Mouse (Mus musculus) ZHBTc4 (cell line): ENCODE data around the gene Tnfrsf23.
"Not testable (repeated sequence)": the region's sequence is repeated elsewhere in the genome, so short reads cannot be mapped to it uniquely, and the experiment has no call there.

Experiments
- DNase-seq: peaks from one replicate; pipeline ENCODE4 v3.0.0-alpha.2; 2011; ENCODE audit warnings: low read depth, low spot score

Gene Tnfrsf23

GRCm38 (mm10) chr7:143684569-143684968 lies 1.1 kb downstream of the Tnfrsf23 start:
- not testable (repeated sequence) for DNase-seq

GRCm38 (mm10) chr7:143681566-143681965 lies 4.1 kb downstream of the Tnfrsf23 start:
- DNase-seq = no peak

- DNase-seq = not testable (repeated sequence)
Observed at GRCm38 (mm10) chr7:143680836-143681235, 4.8 kb downstream of the Tnfrsf23 start.

- DNase-seq = not testable (repeated sequence)
Observed at GRCm38 (mm10) chr7:143679650-143680049, 6.0 kb downstream of the Tnfrsf23 start.

- peak; percentile 74 for DNase-seq
Observed at GRCm38 (mm10) chr7:143666427-143667311, 19.0 kb downstream of the Tnfrsf23 start.

GRCm38 (mm10) chr7:143663470-143663869 lies 22.2 kb downstream of the Tnfrsf23 start:
- DNase-seq = no peak

GRCm38 (mm10) chr7:143660797-143661196 lies 24.9 kb downstream of the Tnfrsf23 start:
- DNase-seq = no peak

GRCm38 (mm10) chr7:143649769-143650346 lies 35.8 kb downstream of the Tnfrsf23 start:
- DNase-seq = not testable (repeated sequence)

GRCm38 (mm10) chr7:143649034-143649768 lies 36.5 kb downstream of the Tnfrsf23 start, which contains the start of gene Tnfrsf22:
TSS of gene Tnfrsf22 (minus strand) at chr7:143649661.
- peak; percentile 94 for DNase-seq

GRCm38 (mm10) chr7:143643949-143644348 lies 41.7 kb downstream of the Tnfrsf23 start:
- DNase-seq = not testable (repeated sequence)

GRCm38 (mm10) chr7:143636674-143637073 lies 49.0 kb downstream of the Tnfrsf23 start:
- peak; percentile 77 for DNase-seq

GRCm38 (mm10) chr7:143631503-143631902 lies 54.2 kb downstream of the Tnfrsf23 start:
- no peak for DNase-seq

- no peak for DNase-seq
Observed at GRCm38 (mm10) chr7:143629501-143629900, 56.2 kb downstream of the Tnfrsf23 start.

GRCm38 (mm10) chr7:143628540-143628939 lies 57.1 kb downstream of the Tnfrsf23 start, which contains the start of gene Tnfrsf26:
TSS of gene Tnfrsf26 (minus strand) at chr7:143628722.
- no peak for DNase-seq

- DNase-seq = no peak
Observed at GRCm38 (mm10) chr7:143627555-143628286, 58.0 kb downstream of the Tnfrsf23 start.

- DNase-seq = no peak
Observed at GRCm38 (mm10) chr7:143626178-143626577, 59.5 kb downstream of the Tnfrsf23 start.

- DNase-seq = no peak
Observed at GRCm38 (mm10) chr7:143625151-143625550, 60.5 kb downstream of the Tnfrsf23 start.

GRCm38 (mm10) chr7:143624561-143624960 lies 61.1 kb downstream of the Tnfrsf23 start:
- no peak for DNase-seq

GRCm38 (mm10) chr7:143620951-143621350 lies 64.7 kb downstream of the Tnfrsf23 start:
- no peak for DNase-seq
